Mouse (Mus musculus): ENCODE measurements around the gene Prdm16. TPM values are rescaled to one million over a fixed set of nuclear protein-coding genes. Genes with fewer than 3 reads are reported as not detected.

The Prdm16 gene
- total RNA-seq, 1 experiment from 2014 or later: 13.3 TPM

GRCm38 (mm10) chr4:154506774-154507435, 129.8 kb downstream of the Prdm16 start:
- no peak for ATAC-seq (replicated peaks in 1 of 2; ENCODE audit: insufficient read depth in 1 of 2, low FRiP score in 2 of 2, low TSS enrichment in 1 of 2, low read depth in 1 of 2, poor library complexity in 2 of 2, severe bottlenecking in 2 of 2)

GRCm38 (mm10) chr4:154505313-154505712, 131.4 kb downstream of the Prdm16 start:
- ATAC-seq (replicated peaks in 1 of 2; ENCODE audit: insufficient read depth in 1 of 2, low FRiP score in 2 of 2, low TSS enrichment in 1 of 2, low read depth in 1 of 2, poor library complexity in 2 of 2, severe bottlenecking in 2 of 2): no peak

GRCm38 (mm10) chr4:154503260-154503829, 133.3 kb downstream of the Prdm16 start:
- ATAC-seq (replicated peaks in 1 of 2; ENCODE audit: insufficient read depth in 1 of 2, low FRiP score in 2 of 2, low TSS enrichment in 1 of 2, low read depth in 1 of 2, poor library complexity in 2 of 2, severe bottlenecking in 2 of 2): no peak

- ATAC-seq (replicated peaks in 1 of 2; ENCODE audit: insufficient read depth in 1 of 2, low FRiP score in 2 of 2, low TSS enrichment in 1 of 2, low read depth in 1 of 2, poor library complexity in 2 of 2, severe bottlenecking in 2 of 2): no peak
Measured at GRCm38 (mm10) chr4:154502403-154503000, 134.2 kb downstream of the Prdm16 start.

GRCm38 (mm10) chr4:154500695-154501094, 136.0 kb downstream of the Prdm16 start:
- ATAC-seq (replicated peaks in 1 of 2; ENCODE audit: insufficient read depth in 1 of 2, low FRiP score in 2 of 2, low TSS enrichment in 1 of 2, low read depth in 1 of 2, poor library complexity in 2 of 2, severe bottlenecking in 2 of 2): no peak

GRCm38 (mm10) chr4:154499701-154500523, 136.8 kb downstream of the Prdm16 start:
- ATAC-seq (replicated peaks in 1 of 2; ENCODE audit: insufficient read depth in 1 of 2, low FRiP score in 2 of 2, low TSS enrichment in 1 of 2, low read depth in 1 of 2, poor library complexity in 2 of 2, severe bottlenecking in 2 of 2): peak; percentile 23 to 44; a peak in 3 of 4 replicates

- peak; percentile 33 to 46; a peak in 3 of 4 replicates for ATAC-seq (replicated peaks in 1 of 2; ENCODE audit: insufficient read depth in 1 of 2, low FRiP score in 2 of 2, low TSS enrichment in 1 of 2, low read depth in 1 of 2, poor library complexity in 2 of 2, severe bottlenecking in 2 of 2)
Measured at GRCm38 (mm10) chr4:154497423-154498175, 139.1 kb downstream of the Prdm16 start.

- peak; percentile 72 for ATAC-seq (replicated peaks in 1 of 2; ENCODE audit: insufficient read depth in 1 of 2, low FRiP score in 2 of 2, low TSS enrichment in 1 of 2, low read depth in 1 of 2, poor library complexity in 2 of 2, severe bottlenecking in 2 of 2)
Measured at GRCm38 (mm10) chr4:154496991-154497390, 139.7 kb downstream of the Prdm16 start.

- no peak for ATAC-seq (replicated peaks in 1 of 2; ENCODE audit: insufficient read depth in 1 of 2, low FRiP score in 2 of 2, low TSS enrichment in 1 of 2, low read depth in 1 of 2, poor library complexity in 2 of 2, severe bottlenecking in 2 of 2)
Measured at GRCm38 (mm10) chr4:154496522-154496921, 140.2 kb downstream of the Prdm16 start.

GRCm38 (mm10) chr4:154493996-154494395, 142.7 kb downstream of the Prdm16 start:
- ATAC-seq (replicated peaks in 1 of 2; ENCODE audit: insufficient read depth in 1 of 2, low FRiP score in 2 of 2, low TSS enrichment in 1 of 2, low read depth in 1 of 2, poor library complexity in 2 of 2, severe bottlenecking in 2 of 2): peak in 1 of 2 experiments; percentile 27; a peak in 1 of 4 replicates

GRCm38 (mm10) chr4:154492714-154493121, 144.0 kb downstream of the Prdm16 start:
- ATAC-seq (replicated peaks in 1 of 2; ENCODE audit: insufficient read depth in 1 of 2, low FRiP score in 2 of 2, low TSS enrichment in 1 of 2, low read depth in 1 of 2, poor library complexity in 2 of 2, severe bottlenecking in 2 of 2): no peak

GRCm38 (mm10) chr4:154492268-154492667, 144.4 kb downstream of the Prdm16 start:
- no peak for ATAC-seq (replicated peaks in 1 of 2; ENCODE audit: insufficient read depth in 1 of 2, low FRiP score in 2 of 2, low TSS enrichment in 1 of 2, low read depth in 1 of 2, poor library complexity in 2 of 2, severe bottlenecking in 2 of 2)

- ATAC-seq (replicated peaks in 1 of 2; ENCODE audit: insufficient read depth in 1 of 2, low FRiP score in 2 of 2, low TSS enrichment in 1 of 2, low read depth in 1 of 2, poor library complexity in 2 of 2, severe bottlenecking in 2 of 2): no peak
Measured at GRCm38 (mm10) chr4:154488031-154488430, 148.6 kb downstream of the Prdm16 start.

GRCm38 (mm10) chr4:154482695-154483094, 154.0 kb downstream of the Prdm16 start:
- no peak for ATAC-seq (replicated peaks in 1 of 2; ENCODE audit: insufficient read depth in 1 of 2, low FRiP score in 2 of 2, low TSS enrichment in 1 of 2, low read depth in 1 of 2, poor library complexity in 2 of 2, severe bottlenecking in 2 of 2)

- no peak for ATAC-seq (replicated peaks in 1 of 2; ENCODE audit: insufficient read depth in 1 of 2, low FRiP score in 2 of 2, low TSS enrichment in 1 of 2, low read depth in 1 of 2, poor library complexity in 2 of 2, severe bottlenecking in 2 of 2)
Measured at GRCm38 (mm10) chr4:154481771-154482637, 154.7 kb downstream of the Prdm16 start.

GRCm38 (mm10) chr4:154480544-154481260, 156.0 kb downstream of the Prdm16 start:
- no peak for ATAC-seq (replicated peaks in 1 of 2; ENCODE audit: insufficient read depth in 1 of 2, low FRiP score in 2 of 2, low TSS enrichment in 1 of 2, low read depth in 1 of 2, poor library complexity in 2 of 2, severe bottlenecking in 2 of 2)
